Mouse (Mus musculus) liver (tissue): Measurements from ENCODE around the gene St6gal1.

ENCODE experiments used
- DNase-seq: peaks from one replicate; pipeline ENCODE4 v3.0.0-alpha.2; 2020; ENCODE audit warnings: mixed read lengths

Gene St6gal1

GRCm38 (mm10) chr16:23251445-23251773 is 26.9 kb downstream of the St6gal1 start:
- DNase-seq: no peak

DNA sequence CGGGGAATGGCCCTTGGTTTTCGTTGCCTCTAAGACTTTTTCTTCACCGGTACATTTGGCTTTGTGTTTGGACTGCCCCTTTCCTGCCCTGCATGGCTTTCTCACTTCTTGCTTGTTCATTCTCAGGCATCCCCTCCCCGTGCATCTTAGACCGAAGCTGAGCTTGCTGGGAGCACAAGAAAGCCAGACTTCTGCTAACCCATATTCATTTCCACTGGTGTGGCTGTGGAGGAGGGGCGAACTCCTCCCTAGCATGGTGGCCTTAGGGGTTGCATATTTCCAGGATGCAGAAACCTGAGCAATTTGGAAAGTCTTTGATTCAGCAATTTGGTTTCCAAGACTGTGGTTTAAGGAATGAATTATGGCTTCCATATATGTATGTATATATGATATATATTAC is 29.1 kb downstream of the St6gal1 start:
- no peak for DNase-seq

- DNase-seq: no peak
Measured at GRCm38 (mm10) chr16:23254062-23254461, 29.5 kb downstream of the St6gal1 start.

DNA sequence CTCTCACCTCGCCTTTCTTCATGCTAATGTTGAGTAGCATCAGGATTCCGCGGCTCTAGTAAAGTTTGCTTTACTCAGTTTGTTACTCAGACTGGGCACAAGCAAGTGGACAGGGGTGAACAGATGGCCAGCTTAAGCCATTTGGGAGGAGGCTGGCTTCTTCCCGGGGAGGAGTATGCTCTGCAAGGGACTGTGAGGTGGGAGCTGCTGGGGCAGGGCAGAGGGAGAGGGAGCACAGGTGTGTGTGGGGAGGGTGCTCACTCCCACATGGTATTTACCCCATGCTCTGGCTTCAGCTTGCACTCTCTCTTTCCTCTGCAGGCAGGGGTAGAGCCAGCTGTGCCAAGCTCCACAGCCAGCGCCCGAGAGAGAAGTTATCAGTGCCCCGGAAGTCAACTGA is 32.1 kb downstream of the St6gal1 start:
- DNase-seq: no peak

- no peak for DNase-seq
Measured at GRCm38 (mm10) chr16:23258429-23258822, 33.9 kb downstream of the St6gal1 start.

- DNase-seq: no peak
Measured at GRCm38 (mm10) chr16:23258823-23259457, 34.4 kb downstream of the St6gal1 start.

DNA sequence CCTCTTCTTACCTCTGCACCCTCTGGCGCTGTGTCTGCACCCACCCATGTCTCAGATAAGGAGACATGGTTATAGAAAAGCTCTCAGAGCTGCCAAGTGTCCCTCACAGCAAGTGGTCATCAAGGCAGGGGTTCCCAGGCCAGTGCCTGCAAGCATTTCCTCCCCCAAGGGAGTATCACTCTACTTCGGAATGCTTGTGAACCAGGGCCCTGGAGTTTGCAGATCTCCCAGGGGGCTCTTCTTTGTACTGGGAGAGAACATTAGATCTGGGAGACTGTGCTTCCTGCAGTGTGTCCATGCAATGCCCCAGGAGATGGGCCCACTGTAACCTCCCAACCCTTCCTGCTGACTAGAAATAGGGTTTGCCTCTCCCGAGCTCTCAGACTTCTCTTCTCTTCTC is 35.0 kb downstream of the St6gal1 start:
- DNase-seq: no peak

GRCm38 (mm10) chr16:23262131-23262768 is 37.7 kb downstream of the St6gal1 start:
- no peak for DNase-seq

DNA sequence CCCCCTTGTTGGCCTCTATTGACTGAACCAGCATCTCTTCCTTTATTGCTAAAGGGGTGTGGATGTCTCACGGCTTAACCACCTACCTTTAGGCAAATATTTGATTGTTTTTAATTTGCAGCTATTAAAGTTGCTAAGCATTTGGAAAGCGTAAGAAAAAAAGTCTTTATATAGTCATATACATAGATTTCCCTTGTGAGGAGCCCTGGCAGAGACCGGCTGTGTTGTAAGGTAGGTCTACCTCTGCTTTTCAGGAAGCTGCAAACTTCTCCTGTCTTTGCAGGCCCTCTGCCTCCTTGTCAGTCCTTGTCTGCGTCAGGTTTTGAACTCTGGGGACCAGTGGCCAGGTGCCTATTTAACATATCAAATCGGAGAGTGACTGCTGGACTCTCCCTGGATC is 38.3 kb downstream of the St6gal1 start:
- no peak for DNase-seq

GRCm38 (mm10) chr16:23264999-23265398 is 40.5 kb downstream of the St6gal1 start:
- DNase-seq: no peak

DNA sequence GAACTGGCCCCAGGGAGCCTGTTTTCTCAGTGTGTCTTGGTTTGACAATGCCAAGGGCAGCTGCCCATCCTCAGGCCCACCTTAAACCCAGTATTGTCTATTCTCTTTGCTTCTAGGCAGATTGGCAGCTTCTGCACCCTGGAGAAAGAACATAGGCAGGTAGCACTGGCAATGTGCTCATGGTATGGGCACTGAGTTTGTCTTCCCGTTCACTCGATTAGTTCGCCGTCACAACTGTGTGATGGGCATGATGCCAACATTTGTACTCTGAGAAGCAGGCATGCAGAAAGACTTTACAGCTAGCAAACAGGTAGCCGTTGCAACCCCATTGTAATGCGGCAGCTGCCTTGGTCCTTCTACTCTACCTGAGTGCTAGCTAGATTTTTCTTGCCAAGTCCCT is 40.9 kb downstream of the St6gal1 start:
- no peak for DNase-seq

DNA sequence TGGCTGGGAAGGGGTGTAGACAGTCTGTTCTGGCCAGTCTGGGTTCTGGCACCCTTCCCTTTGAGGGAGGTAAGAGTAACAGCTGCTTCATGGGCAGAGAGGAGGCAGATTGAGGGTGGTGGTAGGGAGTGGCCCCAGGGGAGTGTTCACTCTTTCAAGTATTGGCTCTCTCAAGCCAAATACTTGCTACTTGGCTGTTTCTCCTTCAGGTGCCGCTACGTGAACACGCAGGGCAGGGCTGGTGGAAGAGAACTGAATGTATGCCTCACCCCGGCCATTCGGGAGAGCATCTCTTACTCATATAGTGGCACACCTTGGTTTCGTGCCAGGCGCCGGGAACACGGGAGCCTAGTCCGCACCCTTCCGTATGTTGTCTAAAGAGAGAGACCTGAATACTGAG is 41.8 kb downstream of the St6gal1 start:
- DNase-seq: no peak

GRCm38 (mm10) chr16:23266896-23267295 is 42.4 kb downstream of the St6gal1 start:
- DNase-seq: no peak

DNA sequence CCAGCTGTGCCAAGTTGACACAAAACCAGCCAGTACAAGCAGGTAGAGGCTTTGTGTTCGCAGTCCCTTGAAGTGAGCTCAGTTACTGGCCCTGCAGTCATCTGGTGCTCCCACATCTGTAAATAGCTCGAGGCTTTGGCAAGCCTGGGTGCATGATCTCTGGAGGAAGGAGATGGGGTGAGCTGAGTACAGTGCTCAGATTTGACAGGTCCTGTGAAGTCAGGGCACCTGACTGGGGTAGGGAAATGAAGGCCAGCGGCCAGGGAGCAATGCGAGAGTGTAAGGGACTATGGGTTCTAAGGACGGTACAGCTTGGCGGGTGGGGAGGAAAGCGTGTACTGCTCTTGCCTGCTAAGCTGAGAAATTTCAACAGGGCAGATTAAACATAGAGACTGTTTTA is 43.7 kb downstream of the St6gal1 start:
- no peak for DNase-seq

DNA sequence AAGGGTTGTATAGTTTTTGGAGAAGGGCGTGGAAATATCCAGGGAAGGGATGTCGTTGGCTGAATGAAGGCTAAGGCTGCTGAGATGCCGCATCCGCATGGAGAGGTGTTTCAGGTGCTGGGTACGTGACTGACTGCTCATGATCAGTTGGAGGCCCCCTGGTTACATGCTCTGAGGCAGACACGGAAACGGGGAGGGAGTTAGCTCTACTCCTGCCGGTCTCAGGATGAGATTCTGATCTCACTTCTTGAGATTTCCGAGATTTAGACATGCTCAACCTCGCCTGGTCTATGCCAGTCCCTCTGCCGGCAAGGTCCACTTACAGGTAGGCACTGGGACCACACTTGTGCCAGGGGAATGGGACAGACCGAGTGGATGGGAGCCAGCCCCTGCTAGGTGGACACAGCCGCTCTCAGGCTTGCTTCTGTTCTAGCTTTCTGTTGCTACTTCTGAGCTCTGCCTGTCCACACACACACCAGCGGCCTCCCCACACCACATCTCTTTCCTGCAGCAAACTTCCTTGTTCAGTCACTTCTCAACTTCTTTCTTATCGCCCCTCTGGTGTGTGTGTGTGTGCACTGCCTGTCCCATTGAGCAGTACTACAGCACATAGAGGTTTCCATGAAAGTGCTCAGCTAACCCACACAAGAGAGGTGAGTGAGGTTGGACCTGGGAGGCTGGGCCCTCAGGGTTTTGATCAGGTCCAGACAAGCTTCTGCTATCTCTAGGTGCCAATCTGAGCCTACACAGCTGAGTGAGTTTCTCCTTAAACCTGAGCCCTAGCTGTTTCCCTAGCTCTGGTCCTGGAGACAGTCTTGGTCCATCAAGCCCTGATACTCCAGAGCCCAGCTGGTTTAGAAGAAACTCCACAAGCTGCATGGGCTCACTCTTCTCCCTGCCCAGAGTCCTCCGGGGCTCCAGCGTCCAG is 44.8 kb downstream of the St6gal1 start:
- no peak for DNase-seq

DNA sequence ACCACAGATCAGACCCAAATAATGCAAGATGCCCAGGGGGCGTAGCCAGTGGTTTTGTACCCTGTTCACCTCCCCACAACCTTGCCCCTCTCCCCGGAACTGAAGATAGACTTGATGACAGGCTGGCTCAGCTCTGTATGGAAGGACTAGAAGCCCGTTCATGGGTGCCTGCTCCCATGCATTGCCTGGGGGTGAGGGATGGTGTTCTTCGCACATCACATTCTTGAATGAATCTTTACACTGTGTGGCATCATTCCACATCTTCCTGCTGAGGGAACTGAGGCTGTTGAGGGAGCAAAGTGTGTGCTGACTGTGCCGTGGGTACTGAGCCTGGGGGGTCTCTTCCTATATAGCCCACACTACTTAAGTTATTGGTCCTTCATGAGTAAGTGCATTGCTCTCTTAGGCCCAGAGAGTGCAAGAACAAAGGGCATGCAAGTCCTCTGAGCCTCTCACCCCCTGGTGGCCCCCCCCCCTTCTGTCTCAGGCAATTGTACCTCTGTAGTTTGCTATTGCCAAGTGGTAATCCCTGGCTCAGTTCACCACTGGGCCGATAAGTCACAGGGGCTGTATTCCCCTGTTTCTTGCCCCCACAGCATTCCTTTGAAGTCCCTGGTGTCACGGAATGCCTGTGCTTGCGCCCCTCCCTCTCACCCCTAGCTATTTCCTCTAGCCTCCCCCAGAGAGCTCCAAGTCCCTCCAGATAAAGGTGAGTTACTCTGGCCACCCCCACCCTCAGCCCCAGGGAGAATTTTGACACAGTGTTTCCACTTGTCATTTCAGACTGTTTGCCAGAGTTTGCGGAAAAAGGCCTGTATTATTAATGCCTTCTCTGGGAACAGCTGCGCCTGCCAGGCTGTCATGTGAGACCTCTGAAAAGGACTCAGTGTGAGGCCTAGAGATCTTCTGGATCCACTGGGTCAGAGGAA is 45.7 kb downstream of the St6gal1 start:
- DNase-seq: no peak

DNA sequence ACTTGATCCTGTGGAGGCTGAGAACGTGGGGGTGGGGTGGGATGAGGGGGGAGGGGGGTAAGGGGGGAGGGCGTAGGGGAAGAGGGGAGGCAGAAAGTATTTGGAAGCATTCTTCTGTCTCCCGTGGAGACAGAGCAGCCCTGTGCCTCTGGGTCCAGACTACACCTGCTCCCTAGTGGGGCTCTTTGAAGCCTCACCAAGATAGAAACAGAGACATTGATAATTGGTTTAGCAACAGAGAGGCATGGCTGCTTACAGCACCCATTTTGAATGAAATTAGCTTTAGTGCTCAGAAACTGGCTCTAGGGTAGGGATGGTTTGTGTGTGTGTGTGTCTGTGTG is 46.3 kb downstream of the St6gal1 start:
- no peak for DNase-seq

DNA sequence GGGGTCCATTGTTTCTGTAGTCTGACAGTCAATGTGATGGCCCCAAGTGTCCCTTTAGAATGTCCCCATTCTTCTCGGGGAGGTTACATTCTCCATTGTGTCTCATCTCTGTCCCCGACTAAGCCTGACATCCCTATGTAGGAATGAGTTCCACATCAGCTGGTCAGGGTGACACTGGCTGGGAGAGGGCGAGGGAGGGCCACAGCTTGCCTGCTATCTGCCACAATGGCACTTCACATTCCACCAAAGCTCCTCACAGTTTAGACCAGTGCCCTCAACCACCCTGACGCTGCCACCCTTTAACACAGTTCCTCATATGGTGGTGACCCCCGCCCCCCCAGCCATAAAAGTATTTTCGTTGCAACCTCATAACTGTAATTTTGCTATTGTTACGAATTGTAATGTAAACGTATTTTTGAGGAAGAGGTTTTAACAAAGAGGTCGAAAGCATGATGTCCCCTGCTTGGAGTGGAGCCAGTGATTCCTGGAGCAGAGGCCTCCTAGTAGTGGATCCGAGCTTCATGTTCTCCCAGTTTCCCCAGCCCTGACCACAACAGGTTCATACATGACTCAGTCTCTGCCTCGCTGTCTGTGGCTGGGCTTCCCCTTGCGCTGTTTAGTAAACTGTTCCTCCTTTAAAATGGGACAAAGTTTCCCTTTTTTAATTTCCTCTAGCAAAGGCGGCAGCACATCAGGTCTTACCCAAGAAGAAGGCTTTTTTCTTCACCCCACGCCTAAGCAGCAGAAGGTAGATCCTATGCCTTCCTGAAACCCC is 47.4 kb downstream of the St6gal1 start:
- no peak for DNase-seq

- no peak for DNase-seq
Measured at GRCm38 (mm10) chr16:23272521-23273230, 48.1 kb downstream of the St6gal1 start.

- DNase-seq: no peak
Measured at GRCm38 (mm10) chr16:23274005-23274404, 49.5 kb downstream of the St6gal1 start.

- DNase-seq: no peak
Measured at GRCm38 (mm10) chr16:23274606-23275310, 50.2 kb downstream of the St6gal1 start.
